In the genomic region with DNA sequence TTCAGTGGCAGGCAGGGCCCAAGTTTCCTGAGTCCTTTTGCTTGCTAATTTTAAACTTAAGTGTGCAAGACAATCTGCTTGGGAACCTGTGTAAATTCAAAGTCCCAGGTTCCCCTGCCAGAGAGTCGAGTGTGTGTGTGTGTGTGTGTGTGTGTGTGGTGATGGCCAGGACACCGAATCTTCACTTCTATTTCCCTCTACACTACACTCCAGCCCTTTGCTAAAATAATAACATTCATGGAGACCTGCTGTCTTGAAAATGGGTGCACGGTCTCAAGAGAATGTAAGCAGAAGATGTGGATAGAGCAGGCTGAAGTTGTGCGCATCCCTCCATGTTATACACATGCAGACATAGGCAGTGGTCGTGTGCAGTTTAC, we compare ENCODE assay signal across 7 mouse cellular contexts. TPM values are rescaled to one million over a fixed set of nuclear protein-coding genes. Genes with fewer than 3 reads are reported as not detected.
A peak's percentile ranks its signal among the peaks of the same experiment; 100 is the strongest.
DNase-seq lines count a peak whose midpoint lies in the region; ATAC-seq and TF ChIP-seq lines count a peak whose summit lies in the region.

No protein-coding gene starts in this region.

- no peak for TF ChIP-seq CTCF in lung, postnatal 0 days (IDR thresholded peaks at IDR 0.05)

- H3K36me3 ChIP-seq in lung, postnatal 0 days (ENCODE audit: insufficient read depth, low read length), result peaks cover 7% of the 10 kb centered on the region; the same call in 1 of the 2 replicates
- peaks cover 10% of the 10 kb centered on the region for H3K36me3 ChIP-seq in embryonic facial prominence, embryonic 12.5 days
- H3K36me3 ChIP-seq in intestine, embryonic 16.5 days (ENCODE audit: control insufficient read depth, insufficient read depth, low read length), result 0 out of 2 replicates have a peak, but pooled peaks cover 2% of the 10 kb centered on the region
- peaks cover 10% of the 10 kb centered on the region; the same call in 1 of the 2 replicates for H3K36me3 ChIP-seq in neural tube, embryonic 13.5 days

- H3K9me3 ChIP-seq in lung, postnatal 0 days (ENCODE audit: low read length), result no peaks in the 10 kb centered on the region
- H3K9me3 ChIP-seq in embryonic facial prominence, embryonic 12.5 days, result no peaks in the 10 kb centered on the region
- no peaks in the 10 kb centered on the region for H3K9me3 ChIP-seq in intestine, embryonic 16.5 days (ENCODE audit: control insufficient read depth, low read length)
- H3K9me3 ChIP-seq in neural tube, embryonic 13.5 days, result 0 out of 2 replicates have a peak, but pooled peaks cover 4% of the 10 kb centered on the region

- H3K4me3 ChIP-seq in lung, postnatal 0 days (ENCODE audit: low read depth, low read length), result peak overlapping the region; percentile 74
- H3K4me3 ChIP-seq in embryonic facial prominence, embryonic 12.5 days, result peak overlapping the region; percentile 72
- H3K4me3 ChIP-seq in intestine, embryonic 16.5 days (ENCODE audit: low read length), result peak overlapping the region; percentile 86
- H3K4me3 ChIP-seq in neural tube, embryonic 13.5 days, result peak overlapping the region; percentile 71

- H3K4me2 ChIP-seq in lung, postnatal 0 days (replicated peaks; ENCODE audit: low read depth, low read length), result peak overlapping the region; percentile 90
- H3K4me2 ChIP-seq in embryonic facial prominence, embryonic 12.5 days (replicated peaks), result peak overlapping the region; percentile 80
- H3K4me2 ChIP-seq in intestine, embryonic 16.5 days (ENCODE audit: low read depth, low read length), result peak overlapping the region; percentile 73
- H3K4me2 ChIP-seq in neural tube, embryonic 13.5 days, result peak overlapping the region; percentile 68

- H3K4me1 ChIP-seq in lung, postnatal 0 days (ENCODE audit: insufficient read depth, low read depth, low read length), result peaks cover 5% of the 10 kb centered on the region; the same call in 1 of the 2 replicates
- peaks cover 14% of the 10 kb centered on the region for H3K4me1 ChIP-seq in embryonic facial prominence, embryonic 12.5 days
- peaks cover 10% of the 10 kb centered on the region for H3K4me1 ChIP-seq in intestine, embryonic 16.5 days (ENCODE audit: control insufficient read depth, insufficient read depth, low read length)
- peaks cover 25% of the 10 kb centered on the region for H3K4me1 ChIP-seq in neural tube, embryonic 13.5 days (replicated peaks)

- peak overlapping the region; percentile 89 for H3K9ac ChIP-seq in lung, postnatal 0 days (replicated peaks; ENCODE audit: low read depth)
- peak overlapping the region; percentile 85 for H3K9ac ChIP-seq in embryonic facial prominence, embryonic 12.5 days
- H3K9ac ChIP-seq in intestine, embryonic 16.5 days (ENCODE audit: low read depth, low read length), result peak overlapping the region; percentile 96
- H3K9ac ChIP-seq in neural tube, embryonic 13.5 days, result peak overlapping the region; percentile 86

- H3K27me3 ChIP-seq in lung, postnatal 0 days (replicated peaks; ENCODE audit: insufficient read depth, low read length), result no peaks in the 10 kb centered on the region
- no peaks in the 10 kb centered on the region for H3K27me3 ChIP-seq in embryonic facial prominence, embryonic 12.5 days
- no peaks in the 10 kb centered on the region for H3K27me3 ChIP-seq in intestine, embryonic 16.5 days (replicated peaks; ENCODE audit: control insufficient read depth, insufficient read depth, low read length)
- no peaks in the 10 kb centered on the region for H3K27me3 ChIP-seq in neural tube, embryonic 13.5 days

- WGBS in lung, postnatal 0 days, result 27% methylated on average over 5 of the region's 5 CpGs
- 45% methylated on average over 5 of the region's 5 CpGs for WGBS in embryonic facial prominence, embryonic 12.5 days
- 34% methylated on average over 5 of the region's 5 CpGs for WGBS in intestine, embryonic 16.5 days
- 48% methylated on average over 5 of the region's 5 CpGs for WGBS in neural tube, embryonic 13.5 days

- ATAC-seq in lung, postnatal 0 days, result no peak; the same call in 1 of the 2 replicates
- no peak for ATAC-seq in embryonic facial prominence, embryonic 12.5 days (ENCODE audit: insufficient number of reproducible peaks, insufficient read depth, low FRiP score, low TSS enrichment)
- ATAC-seq in intestine, embryonic 16.5 days, result peak; percentile 3; the same call in 1 of the 2 replicates
- ATAC-seq in neural tube, embryonic 13.5 days (ENCODE audit: low read depth), result peak; percentile 21; the same call in 1 of the 2 replicates

- no peak for TF ChIP-seq EP300 in lung, postnatal 0 days (IDR thresholded peaks at IDR 0.05)

- DNase-seq in lung, postnatal 0 days (ENCODE audit: low spot score), result no peak
- DNase-seq in lung, postnatal 14 days, result no peak
- no peak for DNase-seq in frontal cortex, postnatal 14 days (ENCODE audit: low spot score in 2 of 2)
- no peak for DNase-seq in urinary bladder, postnatal 4 days (ENCODE audit: low spot score in 2 of 2)

- peak overlapping the region; percentile 85 for H3K27ac ChIP-seq in lung, postnatal 0 days (ENCODE audit: low read length)
- H3K27ac ChIP-seq in embryonic facial prominence, embryonic 12.5 days, result peak overlapping the region; percentile 89
- peak overlapping the region; percentile 87 for H3K27ac ChIP-seq in intestine, embryonic 16.5 days (ENCODE audit: low read length)
- H3K27ac ChIP-seq in neural tube, embryonic 13.5 days (replicated peaks), result peak overlapping the region; percentile 88

RNA-seq across cellular contexts. Expression of gene Bphl, which starts 0.6 kb away (rescaled TPM):
- polyA plus RNA-seq in lung, postnatal 0 days (2015; fragmentation: Nextera tagmentation; extraction: Ambion mirVana), result 55.3 and 70.4 TPM in 2 replicates
- polyA plus RNA-seq in embryonic facial prominence, embryonic 12.5 days (2016; fragmentation: Nextera tagmentation; extraction: Ambion mirVana), result 40.2 and 43.9 TPM in 2 replicates
- 74.7 and 86.3 TPM in 2 replicates for polyA plus RNA-seq in intestine, embryonic 16.5 days (2015; fragmentation: Nextera tagmentation; extraction: Ambion mirVana)
- polyA plus RNA-seq in neural tube, embryonic 13.5 days (2015; fragmentation: Nextera tagmentation; extraction: Ambion mirVana), result 38.5 and 49.5 TPM in 2 replicates

RNA-seq across cellular contexts. Expression of gene Serpinb6a, which starts 35.5 kb away (rescaled TPM):
- 94.5 and 94.8 TPM in 2 replicates for polyA plus RNA-seq in lung, postnatal 0 days (2015; fragmentation: Nextera tagmentation; extraction: Ambion mirVana)
- polyA plus RNA-seq in embryonic facial prominence, embryonic 12.5 days (2016; fragmentation: Nextera tagmentation; extraction: Ambion mirVana), result 57.0 and 61.2 TPM in 2 replicates
- 150 and 163 TPM in 2 replicates for polyA plus RNA-seq in intestine, embryonic 16.5 days (2015; fragmentation: Nextera tagmentation; extraction: Ambion mirVana)
- 42.9 and 45.1 TPM in 2 replicates for polyA plus RNA-seq in neural tube, embryonic 13.5 days (2015; fragmentation: Nextera tagmentation; extraction: Ambion mirVana)

RNA-seq across cellular contexts. Expression of gene Ripk1, which starts 35.9 kb away (rescaled TPM):
- 17.7 and 21.2 TPM in 2 replicates for polyA plus RNA-seq in lung, postnatal 0 days (2015; fragmentation: Nextera tagmentation; extraction: Ambion mirVana)
- 16.4 and 16.5 TPM in 2 replicates for polyA plus RNA-seq in embryonic facial prominence, embryonic 12.5 days (2016; fragmentation: Nextera tagmentation; extraction: Ambion mirVana)
- polyA plus RNA-seq in intestine, embryonic 16.5 days (2015; fragmentation: Nextera tagmentation; extraction: Ambion mirVana), result 16.4 and 19.9 TPM in 2 replicates
- 5.8 and 6.7 TPM in 2 replicates for polyA plus RNA-seq in neural tube, embryonic 13.5 days (2015; fragmentation: Nextera tagmentation; extraction: Ambion mirVana)

RNA-seq across cellular contexts. Expression of gene Tubb2a, which starts 39.8 kb away (rescaled TPM):
- polyA plus RNA-seq in lung, postnatal 0 days (2015; fragmentation: Nextera tagmentation; extraction: Ambion mirVana), result 152 and 167 TPM in 2 replicates
- polyA plus RNA-seq in embryonic facial prominence, embryonic 12.5 days (2016; fragmentation: Nextera tagmentation; extraction: Ambion mirVana), result 162 and 188 TPM in 2 replicates
- polyA plus RNA-seq in intestine, embryonic 16.5 days (2015; fragmentation: Nextera tagmentation; extraction: Ambion mirVana), result 149 and 162 TPM in 2 replicates
- polyA plus RNA-seq in neural tube, embryonic 13.5 days (2015; fragmentation: Nextera tagmentation; extraction: Ambion mirVana), result 1,875 and 2,016 TPM in 2 replicates

Comparison
In these comparisons a context has a peak if more than half of its experiments do, and no peak if none do; other contexts are left out.
1. ATAC-seq: peak in intestine, embryonic 16.5 days (single experiment) and neural tube, embryonic 13.5 days (single experiment); none in lung, postnatal 0 days (single experiment) and embryonic facial prominence, embryonic 12.5 days (single experiment).
2. Peak in every context shown above with its lines, with median percentiles within 50 percentile points of each other: H3K27ac ChIP-seq, H3K4me2 ChIP-seq, H3K4me3 ChIP-seq and H3K9ac ChIP-seq.